In genomic region chr5:147665946-147666345, GRCm38 (mm10) we compare ENCODE assay signal across 25 mouse cellular contexts. TPM values are rescaled to one million over a fixed set of nuclear protein-coding genes. Genes with fewer than 3 reads are reported as not detected.
"Had no signal": no experiment of that assay in that cellular context is flagged by ENCODE, and none has a peak within 500 bp of the region (broad histone marks: within the 10 kb centered on the region; RNA-seq: fewer than 3 reads in every experiment).

No protein-coding gene starts in this region.

- H3K27me3 ChIP-seq: heart, embryonic 12.5 days; hindbrain, embryonic 12.5 days; kidney, embryonic 15.5 days; limb, embryonic 13.5 days; limb, embryonic 15.5 days; liver, embryonic 12.5 days had no signal

- H3K27ac ChIP-seq: gastrocnemius, adult 2 months; heart, adult 2 months; heart, embryonic 10.5 days; hindbrain, embryonic 10.5 days; hindbrain, embryonic 12.5 days; hindbrain, embryonic 14.5 days; kidney, embryonic 15.5 days; kidney, postnatal 0 days; limb, embryonic 13.5 days; limb, embryonic 15.5 days; liver, embryonic 12.5 days; liver, embryonic 14.5 days had no signal

- DNase-seq: gastrocnemius, adult 2 months; gastrocnemius, postnatal 10 days; gastrocnemius, postnatal 25 days; heart, adult 2 months; heart, postnatal 10 days; heart, postnatal 4 days; kidney, adult 11 months; kidney, adult 9 months; kidney, postnatal 14 days; kidney, postnatal 36 days; layer of hippocampus, adult 9-11 months; layer of hippocampus, postnatal 36 days; left cerebral cortex, postnatal 4 days had no signal

- H3K4me1 ChIP-seq: hindbrain, embryonic 10.5 days; hindbrain, embryonic 12.5 days; kidney, embryonic 15.5 days; limb, embryonic 13.5 days; limb, embryonic 15.5 days; liver, embryonic 12.5 days had no signal

- H3K36me3 ChIP-seq: hindbrain, embryonic 10.5 days; hindbrain, embryonic 12.5 days; kidney, embryonic 15.5 days; limb, embryonic 13.5 days; limb, embryonic 15.5 days; liver, embryonic 12.5 days had no signal

- H3K4me3 ChIP-seq: gastrocnemius, adult 2 months; heart, adult 2 months; heart, embryonic 10.5 days; heart, embryonic 12.5 days; hindbrain, embryonic 10.5 days; hindbrain, embryonic 12.5 days; kidney, embryonic 15.5 days; limb, embryonic 13.5 days; limb, embryonic 15.5 days; liver, embryonic 12.5 days had no signal

RNA-seq across cellular contexts. Expression of gene Flt1, which starts 59.9 kb away (rescaled TPM):
- polyA plus RNA-seq: inflammation-experienced regulatory T-cells, adult 6 months had no signal
